Mouse (Mus musculus) urinary bladder, postnatal 4 days (tissue): ENCODE measurements around the gene Shisa5.

Experiments used
- DNase-seq, 2 experiments: peaks; one replicate each; pipeline ENCODE4 v3.0.0; 2021 to 2022; ENCODE audit warnings: low spot score in 2 of 2

The Shisa5 gene

GRCm38 (mm10) chr9:109091802-109092201 lies 53.4 kb downstream of the Shisa5 start:
- DNase-seq = no peak

GRCm38 (mm10) chr9:109092799-109093198 lies 54.4 kb downstream of the Shisa5 start:
- no peak for DNase-seq

- DNase-seq = no peak
These were observed 55.6 kb downstream of the Shisa5 start for GRCm38 (mm10) chr9:109093786-109094552.

- DNase-seq = no peak
These were observed 56.3 kb downstream of the Shisa5 start for GRCm38 (mm10) chr9:109094553-109095136.

GRCm38 (mm10) chr9:109095137-109095982 lies 57.0 kb downstream of the Shisa5 start, which contains the start of gene Plxnb1:
Gene Plxnb1, plus strand, starts transcription at chr9:109095389.
- peak; percentile 70 to 72 for DNase-seq

- DNase-seq = no peak
These were observed 57.9 kb downstream of the Shisa5 start for GRCm38 (mm10) chr9:109096251-109096661.

- DNase-seq = no peak
These were observed 58.5 kb downstream of the Shisa5 start for GRCm38 (mm10) chr9:109096856-109097255.

- DNase-seq = no peak
These were observed 58.9 kb downstream of the Shisa5 start for GRCm38 (mm10) chr9:109097291-109097690.

GRCm38 (mm10) chr9:109097831-109098230 lies 59.5 kb downstream of the Shisa5 start:
- DNase-seq = no peak

- no peak for DNase-seq
These were observed 60.0 kb downstream of the Shisa5 start for GRCm38 (mm10) chr9:109098366-109098765.

GRCm38 (mm10) chr9:109098969-109099368 lies 60.6 kb downstream of the Shisa5 start:
- peak in 1 of 2 experiments; percentile 59 for DNase-seq

GRCm38 (mm10) chr9:109100307-109100928 lies 62.1 kb downstream of the Shisa5 start:
- DNase-seq = no peak

GRCm38 (mm10) chr9:109101933-109102445 lies 63.6 kb downstream of the Shisa5 start:
- DNase-seq = no peak

- DNase-seq = no peak
These were observed 64.2 kb downstream of the Shisa5 start for GRCm38 (mm10) chr9:109102541-109102940.

- no peak for DNase-seq
These were observed 64.9 kb downstream of the Shisa5 start for GRCm38 (mm10) chr9:109103250-109103649.

GRCm38 (mm10) chr9:109104083-109104482 lies 65.7 kb downstream of the Shisa5 start:
- DNase-seq = no peak

GRCm38 (mm10) chr9:109105011-109105410 lies 66.6 kb downstream of the Shisa5 start:
- no peak for DNase-seq

- no peak for DNase-seq
These were observed 67.3 kb downstream of the Shisa5 start for GRCm38 (mm10) chr9:109105648-109106047.

GRCm38 (mm10) chr9:109107341-109107740 lies 69.0 kb downstream of the Shisa5 start:
- no peak for DNase-seq
